Mouse (Mus musculus): ENCODE data around the gene Ptprn2.

Gene Ptprn2

GRCm38 (mm10) chr12:116485591-116486403 lies at the start of gene Ptprn2:
Gene Ptprn2, plus strand, starts transcription at chr12:116485720.
- no peak for DNase-seq (ENCODE audit: low read depth in 2 of 2, low spot score in 2 of 2)

GRCm38 (mm10) chr12:116436125-116436524 lies 49.4 kb upstream of the Ptprn2 start:
- no peak for DNase-seq (ENCODE audit: low read depth in 2 of 2, low spot score in 2 of 2)

GRCm38 (mm10) chr12:116438591-116438990 lies 46.9 kb upstream of the Ptprn2 start:
- DNase-seq (ENCODE audit: low read depth in 2 of 2, low spot score in 2 of 2): no peak

- no peak for DNase-seq (ENCODE audit: low read depth in 2 of 2, low spot score in 2 of 2)
Observed at GRCm38 (mm10) chr12:116442184-116442583, 43.3 kb upstream of the Ptprn2 start.

- DNase-seq (ENCODE audit: low read depth in 2 of 2, low spot score in 2 of 2): no peak
Observed at GRCm38 (mm10) chr12:116449536-116449935, 36.0 kb upstream of the Ptprn2 start.

GRCm38 (mm10) chr12:116460379-116461065 lies 25.0 kb upstream of the Ptprn2 start:
- no peak for DNase-seq (ENCODE audit: low read depth in 2 of 2, low spot score in 2 of 2)

GRCm38 (mm10) chr12:116467030-116467429 lies 18.5 kb upstream of the Ptprn2 start:
- DNase-seq (ENCODE audit: low read depth in 2 of 2, low spot score in 2 of 2): peak; percentile 41 to 44

GRCm38 (mm10) chr12:116468348-116468747 lies 17.2 kb upstream of the Ptprn2 start:
- DNase-seq (ENCODE audit: low read depth in 2 of 2, low spot score in 2 of 2): no peak

- no peak for DNase-seq (ENCODE audit: low read depth in 2 of 2, low spot score in 2 of 2)
Observed at GRCm38 (mm10) chr12:116469096-116469495, 16.4 kb upstream of the Ptprn2 start.

GRCm38 (mm10) chr12:116473264-116473663 lies 12.3 kb upstream of the Ptprn2 start:
- DNase-seq (ENCODE audit: low read depth in 2 of 2, low spot score in 2 of 2): no peak

- no peak for DNase-seq (ENCODE audit: low read depth in 2 of 2, low spot score in 2 of 2)
Observed at GRCm38 (mm10) chr12:116473761-116474160, 11.8 kb upstream of the Ptprn2 start.

- no peak for DNase-seq (ENCODE audit: low read depth in 2 of 2, low spot score in 2 of 2)
Observed at GRCm38 (mm10) chr12:116474676-116475075, 10.8 kb upstream of the Ptprn2 start.

- DNase-seq (ENCODE audit: low read depth in 2 of 2, low spot score in 2 of 2): no peak
Observed at GRCm38 (mm10) chr12:116478771-116479170, 6.7 kb upstream of the Ptprn2 start.

GRCm38 (mm10) chr12:116481921-116482320 lies 3.6 kb upstream of the Ptprn2 start:
- no peak for DNase-seq (ENCODE audit: low read depth in 2 of 2, low spot score in 2 of 2)

- DNase-seq (ENCODE audit: low read depth in 2 of 2, low spot score in 2 of 2): no peak
Observed at GRCm38 (mm10) chr12:116483581-116483980, 1.9 kb upstream of the Ptprn2 start.

- no peak for DNase-seq (ENCODE audit: low read depth in 2 of 2, low spot score in 2 of 2)
Observed at GRCm38 (mm10) chr12:116484991-116485390, 529 bp upstream of the Ptprn2 start.

- no peak for DNase-seq (ENCODE audit: low read depth in 2 of 2, low spot score in 2 of 2)
Observed at GRCm38 (mm10) chr12:116486404-116486730, 847 bp downstream of the Ptprn2 start.

- DNase-seq (ENCODE audit: low read depth in 2 of 2, low spot score in 2 of 2): no peak
Observed at GRCm38 (mm10) chr12:116488836-116489235, 3.3 kb downstream of the Ptprn2 start.

- DNase-seq (ENCODE audit: low read depth in 2 of 2, low spot score in 2 of 2): no peak
Observed at GRCm38 (mm10) chr12:116490575-116491356, 5.2 kb downstream of the Ptprn2 start.

GRCm38 (mm10) chr12:116498666-116499065 lies 13.1 kb downstream of the Ptprn2 start:
- DNase-seq (ENCODE audit: low read depth in 2 of 2, low spot score in 2 of 2): no peak

- DNase-seq (ENCODE audit: low read depth in 2 of 2, low spot score in 2 of 2): no peak
Observed at GRCm38 (mm10) chr12:116500652-116501051, 15.1 kb downstream of the Ptprn2 start.

- no peak for DNase-seq (ENCODE audit: low read depth in 2 of 2, low spot score in 2 of 2)
Observed at GRCm38 (mm10) chr12:116512482-116512881, 27.0 kb downstream of the Ptprn2 start.
